Mouse (Mus musculus): ENCODE measurements around the gene Pet117. TPM values are rescaled to one million over a fixed set of nuclear protein-coding genes. Genes with fewer than 3 reads are reported as not detected.
"Not testable (repeated sequence)": the region's sequence is repeated elsewhere in the genome, so short reads cannot be mapped to it uniquely, and the experiment has no call there.

The Pet117 gene
- total RNA-seq (2021), result 10 to 100 TPM in 1 of 2 experiments, 1 to 10 TPM in 1; 9.1 to 10.9 TPM

DNA sequence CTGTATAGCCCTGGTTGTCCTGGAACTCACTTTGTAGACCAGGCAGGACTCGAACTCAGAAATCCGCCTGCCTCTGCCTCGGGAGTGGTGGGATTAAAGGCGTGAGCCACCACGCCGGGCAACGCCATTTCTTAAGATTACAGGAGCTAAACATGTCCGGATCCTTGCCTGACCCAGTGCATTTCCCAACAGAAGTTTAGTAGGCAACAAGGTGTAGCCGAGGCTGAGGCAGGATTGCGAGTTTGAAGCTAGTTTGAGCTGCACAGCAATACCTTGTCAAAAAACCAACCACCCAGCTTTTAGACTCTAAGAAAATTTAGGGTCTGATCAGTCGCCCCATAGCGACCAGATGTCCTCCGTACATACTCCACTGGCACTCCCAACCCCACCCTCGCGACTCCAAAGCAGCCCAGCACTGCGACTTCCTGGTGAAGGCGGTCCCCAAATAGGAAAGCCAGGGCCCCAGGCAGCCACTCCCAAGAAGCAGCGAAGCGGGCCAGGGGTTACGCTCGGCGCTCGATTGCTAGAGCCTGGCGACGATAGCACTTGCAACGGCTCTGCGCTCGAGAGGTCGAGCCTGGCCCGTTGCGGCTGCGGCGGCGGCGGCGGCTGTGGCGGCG, at the start of gene Pet117, which contains the start of gene Kat14:
Pet117 (plus strand) TSS at position 597 of the 620 bp plus-strand sequence.
Kat14 (plus strand) TSS at position 584 of the 620 bp plus-strand sequence.
- intact Hi-C loops (cut with DNase I), result loop anchor here (5.0 kb wide), 2 partner anchors 89 to 189 kb away; partner anchors contain the start of gene Sec23b
- DNase-seq, result peak; percentile 95 to 97

DNA sequence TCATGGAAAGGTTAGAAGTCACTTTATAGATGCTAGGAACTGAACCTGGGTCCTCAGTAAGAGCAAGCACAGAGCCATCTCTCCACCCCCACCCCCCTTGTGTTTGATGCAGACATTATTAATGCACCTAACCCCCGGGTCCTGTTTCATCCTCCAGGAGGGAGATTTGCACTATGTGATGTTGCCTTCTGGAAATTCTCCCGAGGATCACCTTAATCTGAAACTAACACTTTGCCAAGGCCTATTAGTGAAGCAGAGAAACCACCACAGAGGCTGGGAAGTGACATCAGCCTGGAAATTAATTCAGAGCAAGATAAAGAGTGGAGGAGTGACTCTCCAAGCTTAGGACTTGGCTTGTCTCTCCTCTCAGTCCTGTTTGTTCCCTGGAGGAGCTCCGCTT, 44.6 kb upstream of the Pet117 start:
- DNase-seq, result no peak
- intact Hi-C loops (cut with DNase I), result no loop called here

DNA sequence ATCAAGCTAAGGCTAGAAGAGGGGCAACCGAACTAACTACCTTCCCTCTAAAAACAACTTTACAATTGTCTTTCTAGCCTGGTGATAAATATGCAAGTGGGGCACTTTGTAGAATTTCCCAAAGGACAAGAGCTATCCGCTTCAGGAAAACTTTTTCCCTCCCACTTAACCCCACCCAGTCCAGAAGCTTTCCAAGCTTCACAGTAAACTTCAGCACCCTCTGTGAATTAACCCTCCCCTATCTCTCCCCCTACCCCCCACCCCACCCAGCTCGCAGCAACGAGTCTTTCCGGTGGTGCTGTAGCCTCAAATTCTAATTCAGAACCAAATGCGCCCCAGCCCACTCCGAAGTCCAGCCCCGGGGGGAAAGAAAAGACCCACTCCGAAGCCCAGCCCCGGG, 39.3 kb upstream of the Pet117 start:
- intact Hi-C loops (cut with DNase I), result no loop called here

DNA sequence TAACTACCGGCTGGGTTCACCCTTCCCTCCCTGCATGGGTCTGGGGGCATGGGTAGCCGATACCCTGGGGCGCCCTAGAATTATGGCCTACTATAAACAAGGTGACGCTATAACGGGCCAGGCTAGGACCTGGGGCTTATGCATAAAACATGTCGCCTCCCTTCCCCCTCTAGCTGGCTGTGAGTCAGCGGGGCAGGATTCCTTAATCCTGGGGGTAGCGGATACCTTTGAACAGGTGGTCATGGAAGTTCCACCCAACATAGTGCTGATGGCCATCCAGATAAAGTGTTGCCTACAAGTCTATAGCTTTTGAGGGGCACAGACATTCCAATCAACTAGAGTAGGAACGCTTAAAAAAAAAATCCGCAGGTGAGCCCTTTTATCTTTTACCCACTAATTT, 38.9 kb upstream of the Pet117 start:
- no peak for DNase-seq

More for the DNA sequence above, 39.3 kb upstream of the Pet117 start:
- no peak for DNase-seq

DNA sequence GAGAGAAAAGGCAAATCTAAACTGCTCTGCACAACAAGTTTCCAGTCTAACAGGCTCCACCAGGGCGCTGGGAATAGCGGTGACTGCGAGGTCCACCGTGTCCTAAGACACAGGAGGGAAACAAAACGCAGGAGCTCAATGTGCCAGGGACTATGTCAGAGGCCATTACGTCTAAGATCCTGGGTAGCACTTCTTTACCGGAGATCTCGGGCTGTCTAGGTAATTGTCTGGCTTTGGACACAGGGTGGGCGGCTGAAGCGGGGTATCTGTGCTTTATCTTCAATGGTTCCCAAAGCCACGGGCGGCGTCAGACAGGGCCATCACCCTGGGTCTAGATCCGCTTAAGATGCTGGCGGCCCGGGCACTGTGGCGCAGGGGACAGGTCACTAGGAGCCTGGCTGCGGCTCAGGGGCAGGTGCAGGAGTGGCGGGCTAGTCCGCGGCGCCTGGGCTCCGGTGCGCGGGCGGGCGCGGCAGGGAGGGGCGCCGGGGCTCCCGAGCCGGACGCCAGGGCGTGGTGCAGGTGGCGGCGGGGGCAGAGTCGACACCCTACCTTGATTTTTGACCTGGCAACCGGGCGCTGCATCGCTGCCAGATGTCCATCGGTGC, 38.3 kb upstream of the Pet117 start:
- DNase-seq, result peak in 1 of 2 experiments; percentile 14

More for the DNA sequence above, 38.9 kb upstream of the Pet117 start:
- intact Hi-C loops (cut with DNase I), result no loop called here

DNA sequence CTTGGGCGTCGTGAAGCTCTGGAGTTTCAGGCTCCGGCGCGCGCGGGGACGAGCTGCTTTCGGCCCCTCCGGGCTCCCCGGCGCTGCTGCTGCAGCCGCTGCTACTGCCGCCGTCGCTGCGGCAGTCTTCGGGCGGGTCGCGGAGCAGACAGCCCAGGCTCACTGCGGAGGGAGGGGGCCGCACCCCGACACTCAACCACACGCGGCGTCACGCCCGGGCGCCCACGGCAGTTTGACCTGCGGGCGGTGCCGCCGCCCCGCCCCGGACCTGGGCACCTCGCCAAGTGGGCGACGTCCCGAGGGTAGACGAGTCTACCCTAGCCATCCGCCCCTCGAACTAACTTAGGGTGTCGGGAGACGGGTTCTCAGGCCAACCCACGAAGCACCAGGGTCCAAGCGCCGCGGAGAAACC, 37.8 kb upstream of the Pet117 start:
- peak; percentile 13 to 18 for DNase-seq
- intact Hi-C loops (cut with DNase I), result no loop called here

More for the DNA sequence above, 38.3 kb upstream of the Pet117 start:
- intact Hi-C loops (cut with DNase I), result no loop called here

DNA sequence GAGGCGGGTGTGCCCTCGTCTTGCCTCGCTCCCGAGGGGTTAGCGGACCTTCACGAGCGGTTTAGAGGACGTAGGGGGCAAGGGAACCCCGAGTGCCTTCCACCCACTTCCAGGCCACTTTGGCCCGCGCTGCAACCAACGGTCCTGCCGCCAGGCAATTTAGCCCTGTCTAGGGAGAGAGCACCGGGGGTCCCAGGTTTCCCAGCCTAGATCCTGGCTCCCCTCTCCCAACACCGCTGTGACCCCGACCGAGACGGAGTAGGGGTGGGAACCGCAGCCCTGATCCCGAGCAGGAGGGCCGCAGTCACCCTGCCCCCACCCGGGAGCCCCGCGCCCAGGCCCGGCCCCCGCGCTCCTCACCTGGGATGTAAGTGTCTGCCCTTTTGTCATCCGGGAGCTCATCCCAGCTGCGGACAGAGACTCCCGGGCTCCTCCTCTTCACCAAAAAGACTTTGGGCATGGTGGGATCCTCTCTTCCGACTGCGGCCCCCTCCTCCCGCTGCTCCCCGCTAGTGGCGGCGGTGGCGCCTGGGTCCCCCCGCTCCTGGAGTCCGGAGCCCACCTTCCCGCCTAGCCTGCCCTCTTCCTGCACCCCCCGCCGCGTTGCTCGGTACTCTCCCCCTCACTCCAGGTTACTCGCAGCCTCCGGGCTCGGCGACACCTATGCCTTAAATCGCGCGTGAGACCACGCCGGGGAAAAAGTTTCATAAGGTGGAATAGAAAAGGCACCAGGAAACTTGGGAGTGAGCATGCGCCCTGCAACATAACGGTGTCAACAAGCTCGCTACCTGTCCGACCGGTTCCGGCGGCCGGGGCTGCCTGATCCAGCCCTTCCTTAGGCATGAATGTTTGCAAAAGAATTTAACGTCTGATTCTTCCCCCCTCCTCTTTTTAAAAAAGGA, 37.1 kb upstream of the Pet117 start, which contains the start of gene Ovol2:
Ovol2 (minus strand) TSS at position 746 of the 902 bp plus-strand sequence.
- intact Hi-C loops (cut with DNase I), result no loop called here
- DNase-seq, result peak in 1 of 2 experiments; percentile 7

DNA sequence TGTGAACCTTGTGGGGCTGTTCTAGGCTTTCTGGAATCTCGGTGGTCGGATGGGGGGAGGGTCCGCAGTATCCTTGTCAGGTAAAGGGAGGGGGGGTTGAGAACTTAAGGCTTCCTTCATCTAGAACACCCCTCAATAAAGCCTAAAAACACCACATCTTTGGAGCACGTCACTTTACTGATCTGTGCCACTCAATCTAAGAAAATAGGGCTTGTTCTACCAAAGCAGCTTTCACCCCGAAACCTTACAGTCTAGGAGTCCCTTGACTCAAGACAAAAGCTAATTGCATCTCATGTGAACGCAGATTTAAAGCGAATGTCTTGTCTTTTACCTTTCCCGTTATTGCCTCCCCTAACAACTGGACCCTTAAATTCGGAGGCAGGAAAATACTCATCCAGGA, 36.3 kb upstream of the Pet117 start:
- intact Hi-C loops (cut with DNase I), result no loop called here
- no peak for DNase-seq

DNA sequence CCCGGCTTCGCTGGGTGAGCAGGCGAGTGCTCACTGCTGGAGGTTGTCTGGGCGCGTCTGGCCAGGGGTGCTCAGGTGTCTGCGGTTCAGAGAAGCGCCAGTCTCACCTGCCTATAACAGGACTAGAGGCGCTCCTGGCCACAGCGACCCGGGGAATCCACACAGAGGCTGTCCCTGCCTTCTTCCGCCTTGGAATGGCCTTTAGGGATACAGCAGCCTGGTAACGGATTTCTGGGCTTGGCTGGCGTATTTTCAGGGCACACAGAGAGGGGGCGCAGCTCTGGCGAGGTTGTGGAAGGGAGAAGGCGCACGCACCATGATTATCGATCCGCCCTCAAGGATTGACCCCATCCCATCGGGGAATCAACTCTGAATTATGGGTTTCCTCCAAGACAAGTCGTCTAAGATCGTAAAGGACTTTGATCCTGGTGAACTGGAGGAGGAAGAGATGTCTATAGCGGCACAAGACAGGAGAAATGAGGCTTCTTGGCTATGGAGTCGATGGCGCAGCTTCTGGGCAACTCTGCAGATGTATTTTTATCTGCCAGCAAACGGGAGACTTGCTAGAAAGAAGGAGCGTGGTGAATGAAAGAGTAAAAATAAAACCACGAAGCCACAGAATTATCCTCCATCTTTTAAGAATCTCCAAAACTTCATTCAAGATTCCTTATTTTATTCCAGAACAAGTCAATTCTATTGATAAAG, 35.5 kb upstream of the Pet117 start:
- intact Hi-C loops (cut with DNase I), result no loop called here
- no peak for DNase-seq

DNA sequence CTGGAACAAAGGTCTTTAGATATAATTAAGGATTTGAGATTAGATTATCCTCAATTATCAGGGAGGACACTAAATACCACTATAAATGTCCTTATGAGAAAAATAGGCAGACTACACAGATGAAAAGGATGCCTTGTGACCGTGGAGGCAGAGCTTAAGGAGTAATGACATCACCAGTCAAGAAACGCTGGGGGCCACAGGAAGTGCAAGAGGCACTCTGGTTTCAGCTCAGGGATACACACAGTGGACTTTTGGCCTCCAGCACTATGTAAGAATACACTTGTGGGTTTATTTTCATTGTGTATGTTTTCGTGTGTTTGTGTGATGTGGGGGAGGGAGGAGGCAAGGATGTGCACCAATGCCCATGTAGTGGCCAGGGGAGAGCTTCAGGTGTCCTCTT, 31.6 kb upstream of the Pet117 start:
- intact Hi-C loops (cut with DNase I), result no loop called here
- peak in 1 of 2 experiments; percentile 5 for DNase-seq

DNA sequence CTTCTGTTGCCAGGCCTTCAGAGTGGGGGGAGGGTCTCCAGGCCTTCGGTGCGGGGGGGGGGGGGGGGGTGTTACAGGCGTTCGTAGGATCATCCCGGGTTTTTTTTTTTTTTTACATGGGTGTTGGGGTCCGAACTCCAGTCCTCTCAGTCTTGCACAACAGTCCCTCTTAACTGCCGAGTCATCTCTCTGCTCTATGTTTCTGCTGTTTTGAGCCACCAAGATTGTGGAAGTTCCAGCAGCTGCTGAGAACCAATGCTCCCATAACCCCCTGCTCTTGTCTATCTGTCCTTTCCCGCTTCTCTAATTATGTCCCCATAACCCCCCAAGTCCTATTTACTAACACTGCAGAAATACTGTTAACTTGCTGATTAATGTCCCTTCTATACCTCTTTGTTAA, 31.1 kb upstream of the Pet117 start:
- intact Hi-C loops (cut with DNase I), result no loop called here
- no peak for DNase-seq

DNA sequence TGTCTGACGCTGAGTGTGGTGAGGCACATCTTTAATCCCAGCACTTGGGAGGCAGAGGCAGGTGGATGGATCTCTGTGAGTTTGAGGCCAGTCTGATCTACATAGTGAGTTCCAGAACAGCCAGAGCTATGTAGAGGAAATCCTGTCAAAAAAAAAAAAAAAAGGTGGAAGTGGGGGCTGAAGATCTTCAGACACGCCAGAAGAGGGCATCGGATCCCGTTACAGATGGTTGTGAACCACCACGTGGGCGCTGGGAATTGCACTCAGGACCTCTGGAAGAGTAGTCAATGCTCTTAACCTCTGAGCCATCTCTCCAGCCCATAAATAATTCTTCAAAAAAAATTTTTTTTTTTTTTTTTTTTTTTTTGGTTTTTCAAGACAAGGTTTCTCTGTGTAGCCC, 30.6 kb upstream of the Pet117 start:
- intact Hi-C loops (cut with DNase I), result not testable (repeated sequence)

DNA sequence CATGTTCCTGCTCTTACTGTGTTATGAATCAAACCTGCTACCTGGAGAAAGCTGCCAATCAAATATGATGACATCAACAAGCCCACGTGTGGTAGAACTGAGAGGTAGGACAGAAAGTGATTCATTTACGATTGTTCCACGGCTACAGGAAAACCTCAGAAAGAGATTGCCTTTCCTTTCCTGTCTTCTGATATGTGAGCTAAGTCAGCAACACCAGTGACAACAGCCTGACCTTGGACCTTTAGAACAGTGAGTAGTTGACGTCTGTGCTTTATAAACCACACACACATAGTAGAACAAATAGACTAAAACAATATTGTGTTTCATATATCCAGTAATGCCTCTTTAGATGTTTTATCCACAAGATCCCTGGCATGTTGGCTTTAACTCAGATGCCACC, 25.6 kb upstream of the Pet117 start:
- no peak for DNase-seq
- intact Hi-C loops (cut with DNase I), result no loop called here

More for the DNA sequence above, 30.6 kb upstream of the Pet117 start:
- not testable (repeated sequence) for DNase-seq

DNA sequence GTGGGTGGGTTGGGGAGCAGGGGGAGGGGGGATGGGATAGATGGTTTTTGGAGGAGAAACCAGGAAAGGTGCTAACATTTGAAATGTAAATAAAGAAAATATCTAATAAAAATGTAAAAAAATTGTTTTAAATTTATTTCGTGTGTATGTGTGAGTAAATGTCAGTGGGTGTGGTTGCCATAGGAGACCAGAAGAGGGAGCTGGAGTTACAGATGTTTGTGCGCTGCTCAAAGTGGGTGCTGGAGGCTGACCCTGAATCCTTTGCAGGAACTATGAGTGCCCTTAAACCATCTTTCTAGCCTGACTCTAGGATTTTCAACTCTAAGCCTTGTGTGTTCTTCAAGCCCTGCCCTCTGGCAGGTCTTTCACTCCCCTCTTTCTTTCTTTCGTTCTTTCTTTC, 20.3 kb upstream of the Pet117 start:
- no peak for DNase-seq
- intact Hi-C loops (cut with DNase I), result loop anchor here (5.0 kb wide), 1 partner anchor 104 kb away; no protein-coding TSS in a partner anchor

DNA sequence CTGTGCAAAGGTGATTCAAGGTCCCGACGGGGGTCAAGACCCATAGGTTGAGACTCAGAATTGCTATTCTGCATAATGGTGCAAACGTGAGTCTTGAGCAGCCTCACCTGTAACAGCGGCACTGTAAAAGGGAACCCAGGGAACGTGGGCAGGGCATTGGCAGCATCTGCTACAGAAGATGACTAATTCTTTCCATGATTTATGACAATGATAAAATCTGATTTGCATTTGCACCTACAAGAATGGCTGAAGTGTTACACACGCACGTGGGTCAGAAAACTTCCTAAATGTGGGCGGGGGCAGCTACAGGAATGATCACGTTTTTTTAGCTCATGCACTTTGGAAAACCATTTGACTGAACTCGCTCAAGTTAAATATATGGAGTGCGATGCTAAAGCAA, 16.0 kb upstream of the Pet117 start:
- DNase-seq, result no peak
- intact Hi-C loops (cut with DNase I), result no loop called here

DNA sequence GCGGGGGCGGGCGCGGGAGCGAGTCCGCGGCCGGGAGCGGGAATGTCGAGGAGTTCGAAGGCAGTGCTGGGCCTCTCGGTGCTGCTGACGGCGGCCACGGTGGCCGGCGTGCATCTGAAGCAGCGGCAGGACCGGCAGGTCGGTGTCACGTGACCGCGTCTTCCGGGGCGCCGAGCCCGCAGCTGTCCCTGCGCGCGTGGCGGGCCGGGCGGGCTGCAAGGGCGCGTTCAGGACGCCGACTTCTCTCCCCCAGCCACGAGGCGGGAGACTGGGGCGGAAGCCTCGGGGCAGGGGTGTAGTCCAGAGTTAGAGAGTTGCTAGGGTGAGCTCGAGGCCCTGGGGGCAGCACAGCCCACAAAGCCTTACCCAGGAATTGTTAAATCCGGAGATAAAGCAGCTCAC, 225 bp downstream of the Pet117 start:
- intact Hi-C loops (cut with DNase I), result loop anchor here (5.0 kb wide), 2 partner anchors 88 to 188 kb away; partner anchors contain the start of gene Sec23b
- no peak for DNase-seq

DNA sequence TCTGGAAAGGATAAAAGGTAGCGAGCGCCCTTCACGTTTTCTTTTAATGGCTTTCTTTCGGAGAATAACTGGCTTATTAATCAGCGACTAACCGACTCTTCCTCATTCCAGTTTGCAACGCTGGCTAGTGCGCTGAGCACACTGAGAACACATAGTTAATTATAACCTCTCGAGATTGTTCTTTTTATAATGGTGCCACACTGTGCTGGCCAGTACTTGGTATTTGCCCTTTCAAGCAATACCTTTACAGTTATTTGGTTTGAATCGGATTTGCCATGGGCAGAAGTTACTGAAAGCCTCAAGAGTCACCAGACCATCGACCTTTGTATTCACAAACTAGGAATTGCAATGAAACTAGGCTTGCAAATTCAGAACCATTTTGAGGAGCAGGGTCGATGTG, 715 bp downstream of the Pet117 start:
- intact Hi-C loops (cut with DNase I), result loop anchor here (5.0 kb wide), 2 partner anchors 88 to 188 kb away; partner anchors contain the start of gene Sec23b
- DNase-seq, result no peak

DNA sequence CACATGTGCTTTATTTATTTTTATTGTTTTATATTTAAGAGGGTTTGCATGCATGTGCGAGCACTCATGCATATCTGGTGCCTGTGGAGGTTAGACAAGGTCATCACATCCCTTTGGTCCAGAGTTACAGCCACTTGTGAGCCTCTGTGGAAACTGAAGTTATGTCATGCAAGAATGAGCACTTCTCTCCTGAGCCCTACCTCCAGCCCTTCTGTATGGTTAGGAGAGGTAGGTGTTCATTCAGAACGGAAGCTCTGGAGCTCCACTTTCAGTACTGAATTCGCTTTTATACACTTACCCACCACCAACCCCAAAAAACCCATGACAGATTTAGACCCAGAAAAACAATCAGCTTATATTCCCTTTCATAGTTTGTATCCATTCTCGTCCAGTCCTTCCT, 2.8 kb downstream of the Pet117 start:
- intact Hi-C loops (cut with DNase I), result loop anchor here (10.0 kb wide), 1 partner anchor 163 kb away; no protein-coding TSS in a partner anchor
- DNase-seq, result no peak

DNA sequence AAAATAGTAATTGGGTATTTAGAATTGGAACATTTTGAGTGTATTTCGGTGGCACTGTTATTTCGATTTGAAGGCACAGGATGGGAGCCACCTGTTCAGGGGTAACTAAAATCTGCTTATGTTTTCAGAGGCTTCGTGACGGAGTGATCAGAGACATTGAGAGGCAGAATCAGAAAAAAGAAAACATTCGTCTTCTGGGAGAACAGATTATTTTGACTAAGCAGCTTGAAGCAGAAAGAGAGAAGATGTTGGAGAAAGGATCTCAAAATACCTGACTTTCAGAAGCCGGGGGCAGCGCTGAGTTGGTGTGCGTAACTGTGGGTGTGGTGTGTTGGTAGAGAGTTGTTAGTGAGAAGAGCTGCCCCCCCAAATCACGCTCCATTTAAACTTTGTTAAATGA, 4.3 kb downstream of the Pet117 start:
- intact Hi-C loops (cut with DNase I), result loop anchor here (10.0 kb wide), 1 partner anchor 162 kb away; no protein-coding TSS in a partner anchor
- no peak for DNase-seq

Data from heart, postnatal 36 days (tissue).